Mouse (Mus musculus): Measurements from ENCODE around the gene Qrfp. TPM values are rescaled to one million over a fixed set of nuclear protein-coding genes. Genes with fewer than 3 reads are reported as not detected.

Qrfp gene
- 1 to 10 TPM in 1 of 2 experiments, under 1 TPM in 1; 0.05 to 2.9 TPM for polyA plus RNA-seq (2017; shearing (Covaris generic))

GRCm38 (mm10) chr2:31810444-31810843 lies at the start of gene Qrfp:
Gene Qrfp (minus strand): TSS chr2:31810580.

GRCm38 (mm10) chr2:31845896-31846691 lies 35.7 kb upstream of the Qrfp start, which contains the start of gene Fibcd1:
Gene Fibcd1 (minus strand): TSS chr2:31846005.

Other genes with a start within 250 kb of the Qrfp start
- 10 to 100 TPM; 24.0 to 24.3 TPM for gene Fubp3, start 237.9 kb downstream of the Qrfp start, polyA plus RNA-seq (2017; shearing (Covaris generic))
- gene Prdm12, start 170.5 kb downstream of the Qrfp start, polyA plus RNA-seq (2017; shearing (Covaris generic)), result not detected
- 10 to 100 TPM; 24.0 to 42.6 TPM for gene Exosc2, start 139.9 kb downstream of the Qrfp start, polyA plus RNA-seq (2017; shearing (Covaris generic))
- gene Abl1, start 122.2 kb downstream of the Qrfp start, polyA plus RNA-seq (2017; shearing (Covaris generic)), result 10 to 100 TPM; 15.4 to 16.1 TPM
- 1 to 10 TPM in 1 of 2 experiments, under 1 TPM in 1; 0.36 to 1.3 TPM for gene Fibcd1, start 35.4 kb upstream of the Qrfp start, polyA plus RNA-seq (2017; shearing (Covaris generic))
- under 1 TPM in 1 of 2 experiments, not detected in 1; 0.07 TPM for gene Lamc3, start 76.7 kb upstream of the Qrfp start, polyA plus RNA-seq (2017; shearing (Covaris generic))
- gene Aif1l, start 139.6 kb upstream of the Qrfp start, polyA plus RNA-seq (2017; shearing (Covaris generic)), result under 1 TPM in 1 of 2 experiments, not detected in 1; 0.15 TPM
- gene Nup214, start 163.9 kb upstream of the Qrfp start, polyA plus RNA-seq (2017; shearing (Covaris generic)), result 10 to 100 TPM; 74.5 to 79.5 TPM